Mouse (Mus musculus): ENCODE measurements around the gene Limd2. TPM values are rescaled to one million over a fixed set of nuclear protein-coding genes. Genes with fewer than 3 reads are reported as not detected.

Limd2 gene
- total and polyA plus RNA-seq, 3 experiments = 275 to 563 (median 367) TPM

GRCm38 (mm10) chr11:106194155-106194541, 33.5 kb upstream of the Limd2 start:
- H3K27ac ChIP-seq (ENCODE audit: insufficient read depth, low read depth) = peak overlapping the region; percentile 75
- H3K79me2 ChIP-seq (replicated peaks; ENCODE audit: control insufficient read depth, extremely low read depth, insufficient read depth, poor library complexity, severe bottlenecking) = 0 out of 2 replicates have a peak, but pooled peaks cover 4% of the 10 kb centered on the region
- H3K9me3 ChIP-seq (replicated peaks; ENCODE audit: low read length) = no peaks in the 10 kb centered on the region
- peak overlapping the region; percentile 81 for H3K9ac ChIP-seq (ENCODE audit: insufficient read depth, low read depth)
- in situ Hi-C loops (cut with MboI; ENCODE audit: low pct_ligation_motif_present, low pct_unique_long_range_greater_than_20kb, low sequenced_read_pairs) = no loop called here
- H3K4me2 ChIP-seq (ENCODE audit: insufficient read depth, low read depth, poor library complexity, severe bottlenecking) = peak overlapping the region; percentile 96
- H3K4me1 ChIP-seq (ENCODE audit: control insufficient read depth in 1 of 2, insufficient read depth in 2 of 2) = peaks cover 6 to 53% of the 10 kb centered on the region in 2 experiments
- no peaks in the 10 kb centered on the region for H3K27me3 ChIP-seq (replicated peaks)
- peak overlapping the region; percentile 63 to 73 (median 64) for H3K4me3 ChIP-seq (replicated peaks in 1 of 3; ENCODE audit: low read depth in 2 of 3, low read length in 2 of 3, poor library complexity in 1 of 3)
- TF ChIP-seq SIN3A (IDR thresholded peaks at IDR 0.05; ENCODE audit: low read length) (no peak), CTCF (conservative IDR thresholded peaks at IDR 0.05 in 1 of 2, IDR thresholded peaks at IDR 0.05 in 1 of 2; ENCODE audit: low read depth in 2 of 2, low read length in 2 of 2) (no peak), MXI1 (IDR thresholded peaks at IDR 0.05; ENCODE audit: low read depth, low read length) (no peak), ZKSCAN1 (IDR thresholded peaks at IDR 0.05; ENCODE audit: borderline replicate concordance, low read depth, low read length) (no peak), ZNF384 (IDR thresholded peaks at IDR 0.05; ENCODE audit: low read depth, low read length) (peak; percentile 73), BHLHE40 (IDR thresholded peaks at IDR 0.05; ENCODE audit: low read depth, low read length) (no peak), JUND (conservative IDR thresholded peaks at IDR 0.05; ENCODE audit: low read depth, low read length) (no peak), POLR2AphosphoS2 (IDR thresholded peaks at IDR 0.05; ENCODE audit: low read depth, low read length) (no peak), TBP (conservative IDR thresholded peaks at IDR 0.05; ENCODE audit: low read depth, low read length) (no peak)
- DNase-seq (ENCODE audit: extremely low read depth) = no peak
- H3K36me3 ChIP-seq (replicated peaks in 1 of 2; ENCODE audit: control insufficient read depth in 1 of 2, insufficient read depth in 1 of 2, low read length in 1 of 2) = peaks cover 15 to 43% of the 10 kb centered on the region in 2 experiments
- dilution Hi-C loops (cut with MboI; ENCODE audit: extremely low pct_ligation_motif_present, extremely low pct_unique_long_range_greater_than_20kb, low sequenced_read_pairs) = no loop called here

- peaks cover 15 to 38% of the 10 kb centered on the region in 2 experiments for H3K36me3 ChIP-seq (replicated peaks in 1 of 2; ENCODE audit: control insufficient read depth in 1 of 2, insufficient read depth in 1 of 2, low read length in 1 of 2)
- peak overlapping the region; percentile 81 for H3K9ac ChIP-seq (ENCODE audit: insufficient read depth, low read depth)
- H3K79me2 ChIP-seq (replicated peaks; ENCODE audit: control insufficient read depth, extremely low read depth, insufficient read depth, poor library complexity, severe bottlenecking) = 0 out of 2 replicates have a peak, but pooled peaks cover 2% of the 10 kb centered on the region
- dilution Hi-C loops (cut with MboI; ENCODE audit: extremely low pct_ligation_motif_present, extremely low pct_unique_long_range_greater_than_20kb, low sequenced_read_pairs) = no loop called here
- H3K4me2 ChIP-seq (ENCODE audit: insufficient read depth, low read depth, poor library complexity, severe bottlenecking) = peak overlapping the region; percentile 96
- no peaks in the 10 kb centered on the region for H3K27me3 ChIP-seq (replicated peaks)
- H3K4me1 ChIP-seq (ENCODE audit: control insufficient read depth in 1 of 2, insufficient read depth in 2 of 2) = peaks cover 6 to 49% of the 10 kb centered on the region in 2 experiments
- H3K4me3 ChIP-seq (replicated peaks in 1 of 3; ENCODE audit: low read depth in 2 of 3, low read length in 2 of 3, poor library complexity in 1 of 3) = peak overlapping the region; percentile 64 to 73 (median 71)
- no peaks in the 10 kb centered on the region for H3K9me3 ChIP-seq (replicated peaks; ENCODE audit: low read length)
- in situ Hi-C loops (cut with MboI; ENCODE audit: low pct_ligation_motif_present, low pct_unique_long_range_greater_than_20kb, low sequenced_read_pairs) = no loop called here
- peak; percentile 99 for DNase-seq (ENCODE audit: extremely low read depth)
- H3K27ac ChIP-seq (ENCODE audit: insufficient read depth, low read depth) = peak overlapping the region; percentile 75
- TF ChIP-seq IRF4 (IDR thresholded peaks at IDR 0.05; ENCODE audit: low read depth, low read length) (no peak; the same call in none of the 2 replicates), ZMIZ1 (IDR thresholded peaks at IDR 0.05; ENCODE audit: low read depth, low read length) (peak; percentile 96), CTCF (conservative IDR thresholded peaks at IDR 0.05 in 1 of 2, IDR thresholded peaks at IDR 0.05 in 1 of 2; ENCODE audit: low read depth in 2 of 2, low read length in 2 of 2) (no peak), CHD2 (IDR thresholded peaks at IDR 0.05; ENCODE audit: low read length) (peak; percentile 72), MXI1 (IDR thresholded peaks at IDR 0.05; ENCODE audit: low read depth, low read length) (no peak; the same call in none of the 2 replicates), MYC (IDR thresholded peaks at IDR 0.05; ENCODE audit: low read depth, low read length) (peak; percentile 42; the same call in 1 of the 2 replicates), RCOR1 (conservative IDR thresholded peaks at IDR 0.05; ENCODE audit: low read depth, low read length) (peak; percentile 79; the same call in 1 of the 2 replicates), SMC3 (IDR thresholded peaks at IDR 0.05; ENCODE audit: low read depth, low read length) (no peak; the same call in 1 of the 2 replicates), MAFK (IDR thresholded peaks at IDR 0.05; ENCODE audit: insufficient replicate concordance, low read length) (no peak), POLR2A (IDR thresholded peaks at IDR 0.05; ENCODE audit: low read depth, low read length) (peak; percentile 98), TCF12 (IDR thresholded peaks at IDR 0.05; ENCODE audit: low read depth, low read length) (peak; percentile 98), BHLHE40 (IDR thresholded peaks at IDR 0.05; ENCODE audit: low read depth, low read length) (no peak), CHD1 (IDR thresholded peaks at IDR 0.05; ENCODE audit: low read depth, low read length) (peak; percentile 22; the same call in 1 of the 2 replicates), E2F4 (IDR thresholded peaks at IDR 0.05; ENCODE audit: insufficient replicate concordance, low read depth, low read length) (peak; percentile 77; the same call in 1 of the 2 replicates), ELF1 (IDR thresholded peaks at IDR 0.05; ENCODE audit: low read depth, low read length) (peak; percentile 89), GABPA (IDR thresholded peaks at IDR 0.05; ENCODE audit: insufficient replicate concordance, low read depth, low read length) (peak; percentile 21; the same call in 1 of the 2 replicates), ZNF384 (IDR thresholded peaks at IDR 0.05; ENCODE audit: low read depth, low read length) (peak; percentile 33; the same call in 1 of the 2 replicates), HCFC1 (IDR thresholded peaks at IDR 0.05; ENCODE audit: low read depth, low read length) (peak; percentile 73), JUND (conservative IDR thresholded peaks at IDR 0.05; ENCODE audit: low read depth, low read length) (no peak), KAT2A (IDR thresholded peaks at IDR 0.05; ENCODE audit: insufficient replicate concordance, low read length) (peak; percentile 71; the same call in 1 of the 2 replicates), MAX (IDR thresholded peaks at IDR 0.05; ENCODE audit: low read length) (peak; percentile 66; the same call in 1 of the 2 replicates), POLR2AphosphoS2 (IDR thresholded peaks at IDR 0.05; ENCODE audit: low read depth, low read length) (peak; percentile 89), ETS1 (conservative IDR thresholded peaks at IDR 0.05; ENCODE audit: low read depth, low read length) (peak; percentile 12; the same call in 1 of the 2 replicates), PAX5 (IDR thresholded peaks at IDR 0.05; ENCODE audit: low read length) (peak; percentile 21; the same call in 1 of the 2 replicates), NELFE (IDR thresholded peaks at IDR 0.05; ENCODE audit: low read depth, low read length) (peak; percentile 91), SIN3A (IDR thresholded peaks at IDR 0.05; ENCODE audit: low read length) (peak; percentile 75; the same call in 1 of the 2 replicates), EP300 (IDR thresholded peaks at IDR 0.05; ENCODE audit: low read length) (0 out of 2 replicates have a peak, but pooled peaks have one; percentile 6)
These were observed 32.9 kb upstream of the Limd2 start for GRCm38 (mm10) chr11:106193371-106194154.
